Comparison of ENCODE assay signal across 8 mouse cellular contexts in genomic region chr11:22004331-22004841, GRCm38 (mm10). TPM values are rescaled to one million over a fixed set of nuclear protein-coding genes. Genes with fewer than 3 reads are reported as not detected.
DNase-seq lines count a peak whose midpoint lies in the region; ATAC-seq lines count a peak whose summit lies in the region.

No protein-coding gene starts in this region.

- DNase-seq in kidney, adult 9 months: no peak
- peak; percentile 28 for DNase-seq in ES-CJ7 (ENCODE audit: low read depth, low spot score)
- peak; percentile 61 for DNase-seq in embryonic facial prominence, embryonic 11.5 days (ENCODE audit: low spot score)
- peak; percentile 51 for DNase-seq in retina, postnatal 1 day
- no peak for DNase-seq in spleen, postnatal 14 days (ENCODE audit: low spot score in 2 of 2)
- no peak for DNase-seq in ovary, postnatal 10 days (ENCODE audit: low spot score)

- ATAC-seq in kidney, embryonic 16.5 days (ENCODE audit: low FRiP score, low TSS enrichment): peak; percentile 52; the same call in 1 of the 2 replicates
- peak; percentile 26; the same call in 1 of the 2 replicates for ATAC-seq in embryonic facial prominence, embryonic 11.5 days (replicated peaks; ENCODE audit: insufficient number of reproducible peaks, low FRiP score, low TSS enrichment, low read depth)
- 0 out of 2 replicates have a peak, but pooled peaks have one; percentile 24 for ATAC-seq in hindbrain, embryonic 15.5 days (ENCODE audit: low FRiP score, low read depth)

- no peak overlapping the region for H3K27ac ChIP-seq in kidney, embryonic 16.5 days (ENCODE audit: low read length)
- H3K27ac ChIP-seq in embryonic facial prominence, embryonic 11.5 days (replicated peaks; ENCODE audit: low read depth, low read length): peak overlapping the region; percentile 8; the same call in 1 of the 2 replicates
- no peak overlapping the region for H3K27ac ChIP-seq in hindbrain, embryonic 15.5 days (replicated peaks)

- no peak overlapping the region for H3K4me2 ChIP-seq in kidney, embryonic 16.5 days (replicated peaks; ENCODE audit: low read depth, low read length)
- H3K4me2 ChIP-seq in embryonic facial prominence, embryonic 11.5 days (ENCODE audit: low read depth, low read length): peak overlapping the region; percentile 11; the same call in 1 of the 2 replicates
- 0 out of 2 replicates have a peak overlapping the region, but pooled peaks have one; percentile 4 for H3K4me2 ChIP-seq in hindbrain, embryonic 15.5 days

- no peaks in the 10 kb centered on the region for H3K9me3 ChIP-seq in kidney, embryonic 16.5 days (ENCODE audit: low read length)
- H3K9me3 ChIP-seq in embryonic facial prominence, embryonic 11.5 days (replicated peaks; ENCODE audit: control insufficient read depth, low read length): no peaks in the 10 kb centered on the region
- H3K9me3 ChIP-seq in hindbrain, embryonic 15.5 days: no peaks in the 10 kb centered on the region

- H3K9ac ChIP-seq in kidney, embryonic 16.5 days (replicated peaks; ENCODE audit: low read length): no peak overlapping the region
- H3K9ac ChIP-seq in embryonic facial prominence, embryonic 11.5 days (replicated peaks; ENCODE audit: low read length): no peak overlapping the region
- no peak overlapping the region for H3K9ac ChIP-seq in hindbrain, embryonic 15.5 days

- peaks cover 93% of the 10 kb centered on the region for H3K27me3 ChIP-seq in kidney, embryonic 16.5 days (ENCODE audit: insufficient read depth, low read length)
- H3K27me3 ChIP-seq in embryonic facial prominence, embryonic 11.5 days (ENCODE audit: control insufficient read depth, insufficient read depth, low read length): peaks cover 54% of the 10 kb centered on the region
- peaks cover 76% of the 10 kb centered on the region for H3K27me3 ChIP-seq in hindbrain, embryonic 15.5 days

- peaks cover 22% of the 10 kb centered on the region for H3K4me1 ChIP-seq in kidney, embryonic 16.5 days (ENCODE audit: insufficient read depth, low read length)
- peaks cover 3% of the 10 kb centered on the region; the same call in 1 of the 2 replicates for H3K4me1 ChIP-seq in embryonic facial prominence, embryonic 11.5 days (ENCODE audit: control insufficient read depth, insufficient read depth, low read length)
- peaks cover 18% of the 10 kb centered on the region for H3K4me1 ChIP-seq in hindbrain, embryonic 15.5 days (replicated peaks)

- H3K4me3 ChIP-seq in kidney, embryonic 16.5 days (ENCODE audit: low read length): no peak overlapping the region
- H3K4me3 ChIP-seq in embryonic facial prominence, embryonic 11.5 days (ENCODE audit: low read depth, low read length): no peak overlapping the region
- H3K4me3 ChIP-seq in hindbrain, embryonic 15.5 days: no peak overlapping the region

- 1% methylated on average over 18 of the region's 18 CpGs for WGBS in kidney, embryonic 16.5 days
- under 1% methylated on average over 18 of the region's 18 CpGs for WGBS in embryonic facial prominence, embryonic 11.5 days
- 6% methylated on average over 18 of the region's 18 CpGs for WGBS in hindbrain, embryonic 15.5 days

- H3K36me3 ChIP-seq in kidney, embryonic 16.5 days (ENCODE audit: insufficient read depth, low read length): no peaks in the 10 kb centered on the region
- H3K36me3 ChIP-seq in embryonic facial prominence, embryonic 11.5 days (replicated peaks; ENCODE audit: control insufficient read depth, insufficient read depth, low read depth, low read length): no peaks in the 10 kb centered on the region
- H3K36me3 ChIP-seq in hindbrain, embryonic 15.5 days: no peaks in the 10 kb centered on the region

RNA-seq across cellular contexts. Expression of gene Otx1, which starts 1.7 kb away (rescaled TPM):
- polyA plus RNA-seq in kidney, embryonic 16.5 days (2015; fragmentation: Nextera tagmentation; extraction: Ambion mirVana): not detected in 2 replicates
- polyA plus RNA-seq in embryonic facial prominence, embryonic 11.5 days (2014; fragmentation: Nextera tagmentation; extraction: Ambion mirVana): 5.9 and 9.4 TPM in 2 replicates
- 1.9 and 3.6 TPM in 2 replicates for polyA plus RNA-seq in hindbrain, embryonic 15.5 days (2015; fragmentation: Nextera tagmentation; extraction: Ambion mirVana)

Comparison
In these comparisons a context has a peak if more than half of its experiments do, and no peak if none do; other contexts are left out.
1. DNase-seq: peak in ES-CJ7 (single experiment), embryonic facial prominence, embryonic 11.5 days (single experiment) and retina, postnatal 1 day (single experiment); none in kidney, adult 9 months (single experiment), spleen, postnatal 14 days (0 of 2) and ovary, postnatal 10 days (single experiment).
2. Peak in every context shown above with its lines, with median percentiles within 50 percentile points of each other: ATAC-seq.